Mouse (Mus musculus) adrenal gland, adult (tissue): ENCODE measurements around the gene Ibtk.
A peak's percentile ranks its signal among the peaks of the same experiment; 100 is the strongest.

Source experiments
- DNase-seq, 2 experiments: peaks; one replicate each; pipeline ENCODE4 v3.0.0; 2022 to 2023; ENCODE audit warnings: low spot score in 1 of 2; ENCODE audit not compliant: inconsistent age in 2 of 2

The Ibtk gene

DNA sequence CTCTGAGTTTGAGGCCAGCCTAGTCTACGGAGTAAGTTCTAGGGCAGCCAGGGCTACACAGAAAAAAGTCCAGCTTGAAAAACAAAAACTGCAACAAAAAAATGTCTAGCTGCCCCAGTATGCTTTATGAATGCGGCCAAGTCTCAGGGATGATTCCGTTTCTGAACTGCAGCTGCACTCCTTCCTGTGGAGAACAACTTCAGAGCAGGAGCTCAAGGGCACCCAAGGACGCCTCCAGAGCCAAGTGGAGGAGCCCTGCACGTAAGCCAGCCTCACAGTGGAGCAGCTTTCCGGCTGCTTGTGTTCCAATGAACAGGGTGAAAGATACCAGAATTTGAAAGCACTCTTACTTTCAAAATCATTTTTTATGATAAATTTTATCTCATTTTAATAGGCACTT is 41.8 kb downstream of the Ibtk start:
- DNase-seq = peak; percentile 22 to 57

GRCm38 (mm10) chr9:85701981-85702380 is 47.2 kb downstream of the Ibtk start:
- DNase-seq = no peak

- DNase-seq = no peak
Measured at GRCm38 (mm10) chr9:85695606-85696005, 53.5 kb downstream of the Ibtk start.

- no peak for DNase-seq
Measured at GRCm38 (mm10) chr9:85693231-85694116, 55.7 kb downstream of the Ibtk start.

GRCm38 (mm10) chr9:85685010-85685409 is 64.1 kb downstream of the Ibtk start:
- DNase-seq = no peak

- no peak for DNase-seq
Measured at GRCm38 (mm10) chr9:85675131-85675905, 73.8 kb downstream of the Ibtk start.

GRCm38 (mm10) chr9:85673907-85674481 is 75.1 kb downstream of the Ibtk start:
- peak; percentile 74 for DNase-seq

DNA sequence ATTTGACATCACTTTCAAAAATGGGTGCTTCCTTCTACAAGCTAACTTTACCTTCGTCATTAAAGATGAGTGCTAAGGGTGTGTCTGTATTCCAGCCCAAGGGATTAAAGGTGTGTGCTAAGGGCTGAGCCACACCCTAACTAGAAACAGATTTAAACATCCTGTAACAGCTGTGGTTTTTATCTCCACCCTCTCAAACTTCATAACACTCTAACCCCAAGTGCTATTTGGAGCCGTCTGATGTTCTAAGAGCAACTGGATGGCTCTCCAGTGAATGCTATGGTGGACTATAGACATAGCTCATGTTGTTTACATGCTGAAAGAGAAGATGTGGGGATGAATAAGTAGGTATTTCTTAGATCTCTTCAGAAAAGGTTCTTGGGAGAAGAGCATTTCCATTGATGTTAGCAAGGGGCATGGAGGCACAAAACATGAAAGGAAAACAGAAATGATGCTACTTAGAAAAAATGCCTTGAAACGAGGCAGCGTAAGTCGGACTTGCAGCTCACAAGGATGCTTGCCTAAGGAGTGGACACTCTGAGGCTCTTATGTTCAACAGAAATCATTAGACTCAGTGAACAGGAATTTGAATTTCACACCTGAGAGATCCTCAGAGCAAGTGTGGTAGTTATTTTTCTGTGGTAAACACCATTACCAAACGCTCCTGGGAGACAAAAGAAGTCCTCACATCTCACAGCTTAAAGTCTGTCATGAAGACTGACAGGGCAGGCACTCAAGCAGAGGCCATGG is 77.4 kb downstream of the Ibtk start:
- DNase-seq = no peak

GRCm38 (mm10) chr9:85664316-85664715 is 84.8 kb downstream of the Ibtk start:
- no peak for DNase-seq

- no peak for DNase-seq
Measured at GRCm38 (mm10) chr9:85663810-85664209, 85.3 kb downstream of the Ibtk start.

DNA sequence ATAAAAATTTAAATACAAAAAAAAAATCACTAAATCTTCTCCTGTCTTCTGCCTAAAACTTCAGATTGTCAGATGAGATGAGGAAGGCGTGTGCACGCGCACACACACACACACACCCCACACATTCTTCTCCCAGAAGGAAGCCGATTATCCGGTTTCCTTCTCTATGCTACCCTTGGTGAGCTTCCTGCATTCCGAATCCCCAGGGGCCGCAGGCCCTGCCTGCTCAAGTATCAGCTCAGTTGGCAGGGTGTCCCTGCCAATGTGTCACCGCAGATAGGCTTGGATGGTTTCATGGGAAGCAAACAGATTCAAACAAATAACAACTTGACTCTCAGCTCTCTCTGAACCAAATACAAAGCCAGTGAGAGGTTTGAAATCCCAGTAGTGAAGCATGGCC is 86.0 kb downstream of the Ibtk start:
- DNase-seq = no peak

DNA sequence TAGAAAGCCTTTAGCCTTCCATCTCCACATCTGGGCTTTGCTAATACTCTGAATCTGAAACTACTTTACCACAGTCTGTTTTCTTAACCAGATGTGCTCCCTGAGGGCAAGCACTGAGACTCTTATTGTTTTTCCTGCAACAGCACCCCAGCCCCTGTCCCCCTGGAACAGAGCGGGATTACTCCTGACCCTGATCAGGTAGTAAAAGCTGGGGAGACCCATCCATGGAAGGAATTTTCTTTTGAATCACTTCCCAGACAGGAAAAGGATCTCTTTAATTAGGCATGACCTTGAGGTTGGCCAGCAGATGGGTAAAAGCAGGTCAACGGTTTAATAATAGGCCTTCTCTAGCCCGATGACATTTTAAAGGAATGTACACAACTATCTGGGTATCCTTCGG is 95.7 kb downstream of the Ibtk start:
- peak; percentile 40 to 75 for DNase-seq

- no peak for DNase-seq
Measured at GRCm38 (mm10) chr9:85638276-85638675, 110.9 kb downstream of the Ibtk start.
